Mouse (Mus musculus): ENCODE measurements around the gene Tmem88b. TPM values are rescaled to one million over a fixed set of nuclear protein-coding genes. Genes with fewer than 3 reads are reported as not detected.

The Tmem88b gene
- polyA plus RNA-seq, 1 experiment from 2014 or later: 0.26 TPM

- H3K9ac ChIP-seq: no peak overlapping the region
- H3K4me2 ChIP-seq: no peak overlapping the region
- H3K9me3 ChIP-seq: no peaks in the 10 kb centered on the region
- H3K36me3 ChIP-seq: no peaks in the 10 kb centered on the region
- H3K27me3 ChIP-seq: peaks cover 34% of the 10 kb centered on the region
- peaks cover 51% of the 10 kb centered on the region for H3K4me1 ChIP-seq
- H3K27ac ChIP-seq: no peak overlapping the region
- H3K4me3 ChIP-seq: no peak overlapping the region
- WGBS: 85% methylated on average over 13 of the region's 13 CpGs
- no peak for ATAC-seq (ENCODE audit: borderline replicate concordance, extremely low read depth, low FRiP score, low TSS enrichment)
These were observed 12.9 kb downstream of the Tmem88b start for GRCm38 (mm10) chr4:155772786-155773185.

- H3K9ac ChIP-seq: no peak overlapping the region
- H3K27ac ChIP-seq: no peak overlapping the region
- H3K36me3 ChIP-seq: no peaks in the 10 kb centered on the region
- ATAC-seq (ENCODE audit: borderline replicate concordance, extremely low read depth, low FRiP score, low TSS enrichment): no peak
- H3K4me1 ChIP-seq: peaks cover 43% of the 10 kb centered on the region
- peaks cover 34% of the 10 kb centered on the region for H3K27me3 ChIP-seq
- 70% methylated on average over 2 of the region's 2 CpGs for WGBS
- no peak overlapping the region for H3K4me2 ChIP-seq
- H3K9me3 ChIP-seq: no peaks in the 10 kb centered on the region
- no peak overlapping the region for H3K4me3 ChIP-seq
These were observed 14.0 kb downstream of the Tmem88b start for GRCm38 (mm10) chr4:155771706-155772105.

GRCm38 (mm10) chr4:155770626-155771025 is 15.0 kb downstream of the Tmem88b start:
- Histone ChIP-seq H3K9ac (peak overlapping the region; percentile 66), H3K4me2 (peak overlapping the region; percentile 85), H3K27ac (no peak overlapping the region), H3K36me3 (no peaks in the 10 kb centered on the region), H3K4me1 (peaks cover 34% of the 10 kb centered on the region), H3K9me3 (no peaks in the 10 kb centered on the region), H3K4me3 (peak overlapping the region; percentile 49), H3K27me3 (peaks cover 34% of the 10 kb centered on the region)
- ATAC-seq (ENCODE audit: borderline replicate concordance, extremely low read depth, low FRiP score, low TSS enrichment): no peak
- 35% methylated on average over 24 of the region's 24 CpGs for WGBS

GRCm38 (mm10) chr4:155769880-155770512 is 15.7 kb downstream of the Tmem88b start:
- ATAC-seq (ENCODE audit: borderline replicate concordance, extremely low read depth, low FRiP score, low TSS enrichment): peak; percentile 86
- peak overlapping the region; percentile 49 for H3K4me3 ChIP-seq
- no peaks in the 10 kb centered on the region for H3K9me3 ChIP-seq
- H3K27me3 ChIP-seq: peaks cover 34% of the 10 kb centered on the region
- no peaks in the 10 kb centered on the region for H3K36me3 ChIP-seq
- peak overlapping the region; percentile 85 for H3K4me2 ChIP-seq
- under 1% methylated on average over 30 of the region's 39 CpGs for WGBS
- peaks cover 27% of the 10 kb centered on the region for H3K4me1 ChIP-seq
- H3K9ac ChIP-seq: peak overlapping the region; percentile 66
- peak overlapping the region; percentile 71 for H3K27ac ChIP-seq

GRCm38 (mm10) chr4:155769496-155769879 is 16.2 kb downstream of the Tmem88b start:
- 63% methylated on average over 5 of the region's 5 CpGs for WGBS

GRCm38 (mm10) chr4:155762357-155762756 is 23.3 kb downstream of the Tmem88b start:
- Histone ChIP-seq H3K9ac (no peak overlapping the region), H3K27me3 (no peaks in the 10 kb centered on the region), H3K4me3 (no peak overlapping the region), H3K4me2 (no peak overlapping the region; the same call in 1 of the 2 replicates), H3K4me1 (peaks cover 20% of the 10 kb centered on the region), H3K9me3 (no peaks in the 10 kb centered on the region), H3K27ac (no peak overlapping the region), H3K36me3 (0 out of 2 replicates have a peak, but pooled peaks cover under 1% of the 10 kb centered on the region)
- WGBS: 74% methylated on average over 3 of the region's 3 CpGs
- no peak for ATAC-seq (ENCODE audit: borderline replicate concordance, extremely low read depth, low FRiP score, low TSS enrichment)

More at GRCm38 (mm10) chr4:155769496-155769879, 16.2 kb downstream of the Tmem88b start:
- Histone ChIP-seq H3K9me3 (no peaks in the 10 kb centered on the region), H3K36me3 (no peaks in the 10 kb centered on the region), H3K27me3 (peaks cover 34% of the 10 kb centered on the region), H3K4me2 (peak overlapping the region; percentile 85), H3K27ac (no peak overlapping the region), H3K4me1 (peaks cover 22% of the 10 kb centered on the region), H3K9ac (peak overlapping the region; percentile 66; the same call in 1 of the 2 replicates), H3K4me3 (peak overlapping the region; percentile 49)
- no peak for ATAC-seq (ENCODE audit: borderline replicate concordance, extremely low read depth, low FRiP score, low TSS enrichment)

- ATAC-seq (ENCODE audit: borderline replicate concordance, extremely low read depth, low FRiP score, low TSS enrichment): peak; percentile 7; the same call in 1 of the 2 replicates
- peak overlapping the region; percentile 97 for H3K4me2 ChIP-seq
- peaks cover 8% of the 10 kb centered on the region for H3K36me3 ChIP-seq
- peaks cover 20% of the 10 kb centered on the region for H3K4me1 ChIP-seq
- peak overlapping the region; percentile 96 for H3K4me3 ChIP-seq
- H3K27me3 ChIP-seq: no peaks in the 10 kb centered on the region
- 1% methylated on average over 28 of the region's 28 CpGs for WGBS
- no peaks in the 10 kb centered on the region for H3K9me3 ChIP-seq
- H3K27ac ChIP-seq: peak overlapping the region; percentile 48; the same call in 1 of the 2 replicates
- peak overlapping the region; percentile 83 for H3K9ac ChIP-seq
These were observed 24.1 kb downstream of the Tmem88b start for GRCm38 (mm10) chr4:155761356-155762099.

GRCm38 (mm10) chr4:155760613-155761355 is 24.9 kb downstream of the Tmem88b start, which contains the start of gene Atad3a:
Atad3a (minus strand) TSS chr4:155761093.
- WGBS: under 1% methylated on average over 68 of the region's 68 CpGs
- peaks cover 20% of the 10 kb centered on the region for H3K4me1 ChIP-seq

GRCm38 (mm10) chr4:155759862-155760612 is 25.6 kb downstream of the Tmem88b start:
- 2% methylated on average over 10 of the region's 10 CpGs for WGBS
- Histone ChIP-seq H3K4me1 (peaks cover 20% of the 10 kb centered on the region), H3K36me3 (peaks cover 23% of the 10 kb centered on the region), H3K9ac (peak overlapping the region; percentile 83), H3K4me3 (peak overlapping the region; percentile 96), H3K27ac (no peak overlapping the region), H3K27me3 (no peaks in the 10 kb centered on the region), H3K9me3 (no peaks in the 10 kb centered on the region), H3K4me2 (peak overlapping the region; percentile 97)
- ATAC-seq (ENCODE audit: borderline replicate concordance, extremely low read depth, low FRiP score, low TSS enrichment): 0 out of 2 replicates have a peak, but pooled peaks have one; percentile 4

More at GRCm38 (mm10) chr4:155760613-155761355, 24.9 kb downstream of the Tmem88b start, which contains the start of gene Atad3a:
- ATAC-seq (ENCODE audit: borderline replicate concordance, extremely low read depth, low FRiP score, low TSS enrichment): peak; percentile 98
- no peaks in the 10 kb centered on the region for H3K27me3 ChIP-seq
- peak within 1 kb of the TSS; percentile 83 for H3K9ac ChIP-seq
- peaks cover 16% of the 10 kb centered on the region for H3K36me3 ChIP-seq
- peak within 1 kb of the TSS; percentile 97 for H3K4me2 ChIP-seq
- H3K9me3 ChIP-seq: no peaks in the 10 kb centered on the region
- H3K27ac ChIP-seq: peak within 1 kb of the TSS; percentile 48
- H3K4me3 ChIP-seq: peak within 1 kb of the TSS; percentile 96

GRCm38 (mm10) chr4:155757011-155757410 is 28.7 kb downstream of the Tmem88b start:
- H3K27ac ChIP-seq: no peak overlapping the region
- 92% methylated on average over 12 of the region's 12 CpGs for WGBS
- no peak overlapping the region for H3K9ac ChIP-seq
- H3K4me2 ChIP-seq: no peak overlapping the region
- H3K9me3 ChIP-seq: no peaks in the 10 kb centered on the region
- H3K27me3 ChIP-seq: no peaks in the 10 kb centered on the region
- peaks cover 20% of the 10 kb centered on the region for H3K4me1 ChIP-seq
- no peak overlapping the region for H3K4me3 ChIP-seq
- no peak for ATAC-seq (ENCODE audit: borderline replicate concordance, extremely low read depth, low FRiP score, low TSS enrichment)
- H3K36me3 ChIP-seq: peaks cover 51% of the 10 kb centered on the region

All from lung, embryonic 15.5 days (tissue).